28 mouse cellular contexts compared by ENCODE assay signal in the genomic region with DNA sequence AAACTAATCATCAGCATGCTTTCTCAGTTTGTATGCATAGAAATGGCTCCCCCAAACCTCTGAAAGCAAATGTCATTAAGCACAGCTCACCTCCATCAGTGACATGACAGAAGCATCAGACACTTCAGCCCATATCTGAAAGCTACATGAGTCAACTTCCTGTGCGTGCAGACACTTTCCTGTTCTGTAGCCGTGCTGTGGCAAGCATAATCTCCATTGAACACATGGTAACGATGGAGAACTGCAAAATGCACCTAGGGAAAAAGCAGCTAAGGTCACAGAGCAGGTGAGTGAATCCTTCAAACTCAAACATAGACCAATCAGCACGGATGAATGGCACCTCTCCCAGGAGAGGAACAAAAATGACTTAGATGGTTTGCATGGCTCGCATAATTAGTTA. TPM values are rescaled to one million over a fixed set of nuclear protein-coding genes. Genes with fewer than 3 reads are reported as not detected.
DNase-seq lines count a peak whose midpoint lies in the region; ATAC-seq lines count a peak whose summit lies in the region.
"Had no signal": no experiment of that assay in that cellular context is flagged by ENCODE, and none has a peak within 500 bp of the region (broad histone marks: within the 10 kb centered on the region; RNA-seq: fewer than 3 reads in every experiment).

No protein-coding gene starts in this region.

- no peak overlapping the region for H3K4me2 ChIP-seq in midbrain, embryonic 11.5 days
- H3K4me2 ChIP-seq in midbrain, embryonic 14.5 days (ENCODE audit: low read length): no peak overlapping the region
- no peak overlapping the region for H3K4me2 ChIP-seq in liver, embryonic 12.5 days
- H3K4me2 ChIP-seq: embryonic facial prominence, embryonic 12.5 days; embryonic facial prominence, embryonic 15.5 days; heart, embryonic 12.5 days; heart, embryonic 15.5 days; hindbrain, embryonic 13.5 days; intestine, embryonic 15.5 days had no signal

- no peak overlapping the region for H3K4me3 ChIP-seq in midbrain, embryonic 11.5 days (ENCODE audit: low read depth, low read length)
- no peak overlapping the region for H3K4me3 ChIP-seq in midbrain, embryonic 14.5 days (replicated peaks; ENCODE audit: low read depth, low read length)
- no peak overlapping the region for H3K4me3 ChIP-seq in liver, embryonic 12.5 days
- H3K4me3 ChIP-seq: embryonic facial prominence, embryonic 12.5 days; embryonic facial prominence, embryonic 15.5 days; heart, embryonic 12.5 days; heart, embryonic 15.5 days; hindbrain, embryonic 10.5 days; hindbrain, embryonic 13.5 days; intestine, embryonic 15.5 days had no signal

- no peak overlapping the region for H3K9ac ChIP-seq in midbrain, embryonic 11.5 days (ENCODE audit: low read length)
- no peak overlapping the region for H3K9ac ChIP-seq in midbrain, embryonic 14.5 days (replicated peaks; ENCODE audit: low read length)
- no peak overlapping the region for H3K9ac ChIP-seq in liver, embryonic 12.5 days
- H3K9ac ChIP-seq: embryonic facial prominence, embryonic 12.5 days; embryonic facial prominence, embryonic 15.5 days; forebrain, postnatal 0 days; heart, embryonic 12.5 days; heart, embryonic 15.5 days; hindbrain, embryonic 13.5 days; intestine, embryonic 15.5 days had no signal

- no peaks in the 10 kb centered on the region for H3K9me3 ChIP-seq in midbrain, embryonic 11.5 days (ENCODE audit: control insufficient read depth, low read length)
- no peaks in the 10 kb centered on the region for H3K9me3 ChIP-seq in midbrain, embryonic 14.5 days (ENCODE audit: control insufficient read depth, low read length)
- H3K9me3 ChIP-seq in liver, embryonic 12.5 days (replicated peaks): no peaks in the 10 kb centered on the region
- H3K9me3 ChIP-seq: embryonic facial prominence, embryonic 12.5 days; embryonic facial prominence, embryonic 15.5 days; heart, embryonic 12.5 days; heart, embryonic 15.5 days; hindbrain, embryonic 10.5 days; hindbrain, embryonic 13.5 days; intestine, embryonic 15.5 days had no signal

- DNase-seq in midbrain, embryonic 11.5 days (ENCODE audit: low spot score, missing footprints): peak; percentile 41
- no peak for DNase-seq in midbrain, embryonic 14.5 days
- peak; percentile 39 for DNase-seq in MEL-GATA-1-ER (ENCODE audit: extremely low read depth, low read depth)
- no peak for DNase-seq in spleen, postnatal 10 days (ENCODE audit: low spot score in 2 of 2)
- DNase-seq: adrenal gland, adult 8-10 months; adrenal gland, postnatal 25 days; cerebellum, adult 11-12 months; cerebellum, adult 8-10 months; cerebellum, postnatal 10 days; cerebellum, postnatal 36 days; forebrain, postnatal 0 days; gastrocnemius, postnatal 25 days; heart, adult 18-20 months; heart, postnatal 10 days; heart, postnatal 36 days had no signal

- WGBS in midbrain, embryonic 11.5 days: 74% methylated on average over 5 of the region's 5 CpGs
- WGBS in midbrain, embryonic 14.5 days: 74% methylated on average over 5 of the region's 5 CpGs
- WGBS in liver, embryonic 12.5 days (ENCODE audit: insufficient replicate concordance): 28% methylated on average over 5 of the region's 5 CpGs

- no peaks in the 10 kb centered on the region for H3K36me3 ChIP-seq in midbrain, embryonic 11.5 days (ENCODE audit: control insufficient read depth, insufficient read depth, low read length)
- H3K36me3 ChIP-seq in midbrain, embryonic 14.5 days (ENCODE audit: control insufficient read depth, insufficient read depth, low read length): no peaks in the 10 kb centered on the region
- no peaks in the 10 kb centered on the region for H3K36me3 ChIP-seq in liver, embryonic 12.5 days
- H3K36me3 ChIP-seq: embryonic facial prominence, embryonic 12.5 days; embryonic facial prominence, embryonic 15.5 days; heart, embryonic 12.5 days; heart, embryonic 15.5 days; hindbrain, embryonic 10.5 days; hindbrain, embryonic 13.5 days; intestine, embryonic 15.5 days had no signal

- no peak for ATAC-seq in midbrain, embryonic 11.5 days (ENCODE audit: low FRiP score)
- ATAC-seq in midbrain, embryonic 14.5 days (ENCODE audit: low FRiP score, low TSS enrichment): no peak
- ATAC-seq in megakaryocyte progenitor cell, adult 5-6 weeks (replicated peaks; ENCODE audit: poor library complexity): peak; percentile 57
- no peak for ATAC-seq in liver, embryonic 12.5 days
- ATAC-seq: activated CD4-positive, CD25-positive, alpha-beta regulatory T cell, adult 4 months; CD4-positive, CD25-positive, alpha-beta regulatory T cell, adult 4 months; forebrain, embryonic 14.5 days; forebrain, postnatal 0 days; hindbrain, embryonic 16.5 days; intestine, embryonic 15.5 days had no signal

- H3K27ac ChIP-seq in midbrain, embryonic 11.5 days (ENCODE audit: low read depth, low read length): no peak overlapping the region
- no peak overlapping the region for H3K27ac ChIP-seq in midbrain, embryonic 14.5 days (replicated peaks; ENCODE audit: low read depth, low read length)
- no peak overlapping the region for H3K27ac ChIP-seq in liver, embryonic 12.5 days
- H3K27ac ChIP-seq: embryonic facial prominence, embryonic 12.5 days; embryonic facial prominence, embryonic 15.5 days; heart, embryonic 15.5 days; hindbrain, embryonic 10.5 days; hindbrain, embryonic 13.5 days; intestine, embryonic 15.5 days had no signal

- no peaks in the 10 kb centered on the region for H3K4me1 ChIP-seq in midbrain, embryonic 11.5 days (ENCODE audit: control insufficient read depth, insufficient read depth, low read length)
- no peaks in the 10 kb centered on the region for H3K4me1 ChIP-seq in midbrain, embryonic 14.5 days (ENCODE audit: control insufficient read depth, insufficient read depth, low read length)
- no peaks in the 10 kb centered on the region for H3K4me1 ChIP-seq in liver, embryonic 12.5 days
- H3K4me1 ChIP-seq: embryonic facial prominence, embryonic 15.5 days; heart, embryonic 12.5 days; heart, embryonic 15.5 days; hindbrain, embryonic 10.5 days; hindbrain, embryonic 13.5 days; intestine, embryonic 15.5 days had no signal

- H3K27me3 ChIP-seq in midbrain, embryonic 11.5 days (ENCODE audit: control insufficient read depth, insufficient read depth, low read length): no peaks in the 10 kb centered on the region
- H3K27me3 ChIP-seq in midbrain, embryonic 14.5 days (ENCODE audit: control insufficient read depth, insufficient read depth, low read length): no peaks in the 10 kb centered on the region
- H3K27me3 ChIP-seq in liver, embryonic 12.5 days (replicated peaks): peaks cover 7% of the 10 kb centered on the region; the same call in 1 of the 2 replicates
- H3K27me3 ChIP-seq: heart, embryonic 12.5 days; heart, embryonic 15.5 days; intestine, embryonic 15.5 days had no signal

RNA-seq across cellular contexts. Expression of gene Rsrc1, which starts 21.2 kb away (rescaled TPM):
- polyA plus RNA-seq in midbrain, embryonic 11.5 days (2014; fragmentation: Nextera tagmentation; extraction: Ambion mirVana): 59.6 and 61.7 TPM in 2 replicates
- 42.2 and 50.9 TPM in 2 replicates for polyA plus RNA-seq in midbrain, embryonic 14.5 days (2014; fragmentation: Nextera tagmentation; extraction: Ambion mirVana)
- total RNA-seq in megakaryocyte progenitor cell, adult 5-6 weeks (2015): 36.6 and 37.4 TPM in 2 replicates
- 40.4 and 57.6 TPM in 2 replicates for total RNA-seq in megakaryocyte progenitor cell, adult 5-6 weeks (2017)
- 15.1 and 16.3 TPM in 2 replicates for polyA plus RNA-seq in liver, embryonic 12.5 days (2016; fragmentation: Nextera tagmentation; extraction: Ambion mirVana)

RNA-seq across cellular contexts. Expression of gene Shox2, which starts 21.6 kb away (rescaled TPM):
- 54.3 and 57.8 TPM in 2 replicates for polyA plus RNA-seq in midbrain, embryonic 11.5 days (2014; fragmentation: Nextera tagmentation; extraction: Ambion mirVana)
- 61.8 and 74.7 TPM in 2 replicates for polyA plus RNA-seq in midbrain, embryonic 14.5 days (2014; fragmentation: Nextera tagmentation; extraction: Ambion mirVana)
- total RNA-seq in megakaryocyte progenitor cell, adult 5-6 weeks (2015): not detected in 2 replicates
- total RNA-seq in megakaryocyte progenitor cell, adult 5-6 weeks (2017): not detected in 2 replicates
- polyA plus RNA-seq in liver, embryonic 12.5 days (2016; fragmentation: Nextera tagmentation; extraction: Ambion mirVana): 0.17 and 0.24 TPM in 2 replicates
- polyA plus RNA-seq: activated CD4-positive, CD25-positive, alpha-beta regulatory T cell, adult 4 months; CD4-positive, CD25-positive, alpha-beta regulatory T cell, adult 4 months had no signal

Comparison
In these comparisons a context has a peak if more than half of its experiments do, and no peak if none do; other contexts are left out.
1. DNase-seq: peak in midbrain, embryonic 11.5 days (single experiment) and MEL-GATA-1-ER (single experiment); none in midbrain, embryonic 14.5 days (single experiment) and spleen, postnatal 10 days (0 of 2).
2. RNA of gene Shox2, which starts 21.6 kb away (polyA plus RNA-seq): 61.8 to 74.7 TPM in midbrain, embryonic 14.5 days and 54.3 to 57.8 TPM in midbrain, embryonic 11.5 days; 0.17 to 0.24 TPM in liver, embryonic 12.5 days; every median in the first group is over 10 times any median in the second.